Mouse (Mus musculus) embryo, embryonic 11.5 days (tissue): ENCODE measurements at regions not wholly inside any gene's neighbourhood (a gene's known extent, or its start where the extent isn't known, plus 50 kb on each side); places are given as distances from the start of the nearest gene placed in this dataset.

Experiments used
- DNase-seq: peaks from one replicate; pipeline ENCODE4 v3.0.0-alpha.2; 2012; ENCODE audit warnings: low read depth, low spot score

- DNase-seq: no peak
Measured at GRCm38 (mm10) chr11:79881812-79882211, 80.4 kb downstream of the Utp6 start.

- DNase-seq: no peak
Measured at GRCm38 (mm10) chr11:79878091-79878490, 84.1 kb downstream of the Utp6 start.

- no peak for DNase-seq
Measured at GRCm38 (mm10) chr11:79877184-79877745, 84.9 kb downstream of the Utp6 start.

GRCm38 (mm10) chr11:79871783-79872628 lies 90.2 kb downstream of the Utp6 start:
- DNase-seq: no peak

GRCm38 (mm10) chr11:79870189-79870588 lies 92.0 kb downstream of the Utp6 start:
- DNase-seq: no peak

- DNase-seq: no peak
Measured at GRCm38 (mm10) chr11:79869009-79869408, 93.2 kb downstream of the Utp6 start.

GRCm38 (mm10) chr11:79864836-79865235 lies 97.4 kb downstream of the Utp6 start:
- no peak for DNase-seq

GRCm38 (mm10) chr11:79863487-79864175 lies 98.6 kb downstream of the Utp6 start:
- no peak for DNase-seq

GRCm38 (mm10) chr11:79860611-79861067 lies 101.6 kb downstream of the Utp6 start:
- DNase-seq: no peak

- no peak for DNase-seq
Measured at GRCm38 (mm10) chr11:79856376-79856775, 105.8 kb downstream of the Utp6 start.

- DNase-seq: no peak
Measured at GRCm38 (mm10) chr11:79849545-79849944, 112.6 kb downstream of the Utp6 start.

GRCm38 (mm10) chr11:79844436-79844835 lies 117.8 kb downstream of the Utp6 start:
- no peak for DNase-seq

- DNase-seq: no peak
Measured at GRCm38 (mm10) chr11:79843021-79843420, 119.2 kb downstream of the Utp6 start.

- no peak for DNase-seq
Measured at GRCm38 (mm10) chr11:79839973-79840372, 122.2 kb downstream of the Utp6 start.

GRCm38 (mm10) chr11:79838051-79838450 lies 124.1 kb downstream of the Utp6 start:
- DNase-seq: no peak

GRCm38 (mm10) chr11:79837076-79837990 lies 124.9 kb downstream of the Utp6 start:
- no peak for DNase-seq

- no peak for DNase-seq
Measured at GRCm38 (mm10) chr11:79835873-79836272, 126.3 kb downstream of the Utp6 start.

GRCm38 (mm10) chr11:79833817-79834216 lies 128.4 kb downstream of the Utp6 start:
- no peak for DNase-seq

GRCm38 (mm10) chr11:79831591-79832320 lies 130.4 kb downstream of the Utp6 start:
- DNase-seq: no peak

- DNase-seq: no peak
Measured at GRCm38 (mm10) chr11:79830567-79831055, 131.6 kb downstream of the Utp6 start.

GRCm38 (mm10) chr11:79827034-79827433 lies 135.2 kb downstream of the Utp6 start:
- no peak for DNase-seq
